Mouse (Mus musculus) CH12.LX (cell line): ENCODE measurements at regions not wholly inside any gene's neighbourhood (a gene's known extent, or its start where the extent isn't known, plus 50 kb on each side); places are given as distances from the start of the nearest gene placed in this dataset.

Experiments
- DNase-seq: peaks from one replicate; pipeline ENCODE4 v3.0.0-alpha.2; 2013; ENCODE audit errors: extremely low read depth
- H3K27ac ChIP-seq: 2 replicates; pipeline ENCODE4 v1.5.1; 2012; ENCODE audit warnings: low read depth, mild to moderate bottlenecking, control low read depth, moderate library complexity; ENCODE audit not compliant: insufficient read depth
- H3K27me3 ChIP-seq: replicated peaks from 2 replicates; pipeline ENCODE3; 2012; ENCODE audit warnings: inconsistent platforms
- H3K36me3 ChIP-seq, 2 experiments: replicated peaks in 1 of 2; 2 replicates each; pipeline versions ENCODE3 to v1.6.1; 2012; ENCODE audit warnings: inconsistent platforms in 1 of 2, low read length in 1 of 2, mild to moderate bottlenecking in 1 of 2, mixed read lengths in 1 of 2, moderate library complexity in 1 of 2; ENCODE audit not compliant: control insufficient read depth in 1 of 2, insufficient read depth in 1 of 2
- H3K4me1 ChIP-seq, 2 experiments: 2 replicates each; pipeline ENCODE4 v1.6.1; 2012; ENCODE audit warnings: inconsistent platforms in 1 of 2, moderate library complexity in 1 of 2; ENCODE audit not compliant: insufficient read depth in 2 of 2, control insufficient read depth in 1 of 2
- H3K4me2 ChIP-seq: 2 replicates; pipeline ENCODE4 v1.6.1; 2012; ENCODE audit warnings: low read depth, mild to moderate bottlenecking, control low read depth; ENCODE audit not compliant: poor library complexity, insufficient read depth, severe bottlenecking
- H3K4me3 ChIP-seq, 3 experiments: fragments of 150-350 bp in 1 of 3; sonication (generic) in 1 of 3; replicated peaks in 1 of 3; 2 replicates each; pipeline versions ENCODE3 to v1.5.1; 2011 to 2012; ENCODE audit warnings: low read depth in 2 of 3, low read length in 2 of 3, mild to moderate bottlenecking in 2 of 3, moderate library complexity in 2 of 3, control low read depth in 1 of 3, improper control_type of control experiment in 1 of 3, inconsistent platforms in 1 of 3, mixed read lengths in 1 of 3; ENCODE audit not compliant: poor library complexity in 1 of 3
- H3K79me2 ChIP-seq: replicated peaks from 2 replicates; pipeline ENCODE4 v1.6.1; 2012; ENCODE audit warnings: mild to moderate bottlenecking, moderate library complexity; ENCODE audit not compliant: control insufficient read depth, poor library complexity, insufficient read depth, severe bottlenecking; ENCODE audit errors: extremely low read depth
- H3K9ac ChIP-seq: 2 replicates; pipeline ENCODE4 v1.6.1; 2012; ENCODE audit warnings: low read depth, mild to moderate bottlenecking, control low read depth, moderate library complexity; ENCODE audit not compliant: insufficient read depth
- H3K9me3 ChIP-seq: replicated peaks from 2 replicates; pipeline ENCODE3; 2012; ENCODE audit warnings: low read length, inconsistent platforms, mixed read lengths
- CHD1 ChIP-seq: IDR thresholded peaks from 2 replicates; pipeline ENCODE4 v1.6.1; 2012; ENCODE audit warnings: low read depth, low read length, improper control_type of control experiment, inconsistent platforms
- CTCF ChIP-seq, 2 experiments: IDR thresholded peaks in 1 of 2; conservative IDR thresholded peaks in 1 of 2; 2 replicates each; pipeline ENCODE4 v1.5.1; 2011 to 2012; ENCODE audit warnings: low read depth in 2 of 2, low read length in 2 of 2, improper control_type of control experiment in 1 of 2, inconsistent platforms in 1 of 2, mild to moderate bottlenecking in 1 of 2, moderate library complexity in 1 of 2
- ELF1 ChIP-seq: IDR thresholded peaks from 2 replicates; pipeline ENCODE4 v1.6.1; 2014; ENCODE audit warnings: low read depth, mild to moderate bottlenecking, inconsistent platforms, low read length, improper control_type of control experiment
- GABPA ChIP-seq: IDR thresholded peaks from 2 replicates; pipeline ENCODE4 v1.6.1; 2012; ENCODE audit warnings: low read depth, low read length, improper control_type of control experiment, inconsistent platforms; ENCODE audit not compliant: insufficient replicate concordance
- IRF4 ChIP-seq: IDR thresholded peaks from 2 replicates; pipeline ENCODE4 v1.6.1; 2014; ENCODE audit warnings: low read depth, mild to moderate bottlenecking, inconsistent platforms, low read length, improper control_type of control experiment
- JUND ChIP-seq: conservative IDR thresholded peaks from 2 replicates; pipeline ENCODE4 v1.6.1; 2011; ENCODE audit warnings: low read depth, low read length, improper control_type of control experiment
- MAX ChIP-seq: IDR thresholded peaks from 2 replicates; pipeline ENCODE4 v1.6.1; 2011; ENCODE audit warnings: low read length, improper control_type of control experiment
- MAZ ChIP-seq: IDR thresholded peaks from 2 replicates; pipeline ENCODE4 v1.6.1; 2012; ENCODE audit warnings: low read depth, mild to moderate bottlenecking, inconsistent platforms, low read length, improper control_type of control experiment, moderate library complexity
- NELFE ChIP-seq: IDR thresholded peaks from 2 replicates; pipeline ENCODE4 v1.6.1; 2011; ENCODE audit warnings: low read depth, low read length, improper control_type of control experiment
- PAX5 ChIP-seq: IDR thresholded peaks from 2 replicates; pipeline ENCODE4 v1.6.1; 2012; ENCODE audit warnings: low read length, inconsistent platforms, mixed read lengths
- POLR2AphosphoS2 ChIP-seq: IDR thresholded peaks from 2 replicates; pipeline ENCODE4 v1.6.1; 2011; ENCODE audit warnings: low read depth, low read length, improper control_type of control experiment
- SIN3A ChIP-seq: IDR thresholded peaks from 2 replicates; pipeline ENCODE4 v1.6.1; 2012; ENCODE audit warnings: low read length, improper control_type of control experiment, inconsistent platforms
- UBTF ChIP-seq: IDR thresholded peaks from 2 replicates; pipeline ENCODE4 v1.6.1; 2012; ENCODE audit warnings: low read depth, mild to moderate bottlenecking, inconsistent platforms, low read length, improper control_type of control experiment, moderate library complexity
- USF1 ChIP-seq: IDR thresholded peaks from 2 replicates; pipeline ENCODE4 v1.6.1; 2014; ENCODE audit warnings: low read depth, mild to moderate bottlenecking, inconsistent platforms, low read length, improper control_type of control experiment
- ZKSCAN1 ChIP-seq: IDR thresholded peaks from 2 replicates; pipeline ENCODE4 v1.6.1; 2012; ENCODE audit warnings: low read depth, inconsistent platforms, low read length, improper control_type of control experiment, borderline replicate concordance
- ZMIZ1 ChIP-seq: IDR thresholded peaks from 2 replicates; pipeline ENCODE4 v1.6.1; 2012; ENCODE audit warnings: low read depth, mild to moderate bottlenecking, inconsistent platforms, low read length, improper control_type of control experiment
- ZNF384 ChIP-seq: IDR thresholded peaks from 2 replicates; pipeline ENCODE4 v1.6.1; 2012; ENCODE audit warnings: low read depth, low read length, improper control_type of control experiment, inconsistent platforms
- dilution Hi-C: fragments of 300-500 bp; cut with MboI; formaldehyde crosslinking; loops from 2 replicates; pipeline ENCODE4 v1.14.3; 2020; ENCODE audit warnings: low sequenced_read_pairs; ENCODE audit not compliant: extremely low pct_unique_long_range_greater_than_20kb, extremely low pct_ligation_motif_present
- in situ Hi-C: fragments of 300-500 bp; cut with MboI; formaldehyde crosslinking; loops from 3 replicates; pipeline ENCODE4 v1.14.3; 2019; ENCODE audit warnings: low sequenced_read_pairs, low pct_ligation_motif_present, low pct_unique_long_range_greater_than_20kb, mixed read lengths

DNA sequence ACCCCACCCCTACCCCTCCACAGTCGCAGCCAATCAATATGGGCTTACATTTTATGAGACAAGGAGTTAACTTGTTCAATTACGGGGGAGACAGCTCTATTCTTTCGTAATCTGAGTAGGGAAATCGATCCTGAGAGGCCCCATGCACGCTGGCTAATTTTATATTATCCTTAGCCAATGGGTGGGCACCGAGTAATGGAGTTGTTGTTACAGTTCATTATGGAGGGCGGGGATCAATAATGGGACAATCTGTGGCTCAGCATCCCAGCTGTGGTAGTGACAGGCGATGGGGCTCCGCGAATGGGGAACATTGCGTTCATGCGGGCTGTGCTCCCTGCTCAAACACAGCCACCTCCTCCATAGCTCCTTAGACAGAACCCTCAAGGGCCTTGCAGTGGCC, 118.9 kb upstream of the Irx6 start:
- no peaks in the 10 kb centered on the region for H3K27me3 ChIP-seq
- H3K4me1 ChIP-seq = no peaks in the 10 kb centered on the region

DNA sequence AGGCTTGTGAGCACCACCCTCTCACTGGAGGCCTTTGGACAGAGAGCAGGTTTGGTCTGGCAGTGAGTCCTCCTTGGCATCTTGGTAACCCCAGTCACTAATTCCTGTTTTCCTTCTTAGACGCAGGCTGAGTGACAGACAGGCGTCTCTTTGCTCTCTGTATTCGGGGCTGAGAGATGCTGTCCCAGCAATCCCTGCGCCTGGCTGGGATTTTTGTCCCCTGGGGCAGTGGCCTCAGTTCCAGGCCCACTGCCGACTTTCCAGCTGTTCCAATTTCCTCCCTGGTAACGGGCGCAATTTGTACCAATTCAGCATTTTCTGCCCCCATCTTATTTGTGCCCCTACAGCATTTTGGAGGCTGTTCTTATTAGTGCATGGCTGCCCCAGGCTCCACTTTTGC, 118.5 kb upstream of the Irx6 start:
- H3K27ac ChIP-seq = no peak overlapping the region
- H3K27me3 ChIP-seq = no peaks in the 10 kb centered on the region
- H3K4me2 ChIP-seq = no peak overlapping the region
- peaks cover 77% of the 10 kb centered on the region for H3K9me3 ChIP-seq
- no peak for DNase-seq
- dilution Hi-C loops (no loop called here), in situ Hi-C loops (no loop called here)
- H3K79me2 ChIP-seq = no peaks in the 10 kb centered on the region
- no peaks in the 10 kb centered on the region for H3K4me1 ChIP-seq
- TF ChIP-seq UBTF (no peak), CTCF (conservative IDR thresholded peaks at IDR 0.05 in 1 of 2, IDR thresholded peaks at IDR 0.05 in 1 of 2; ENCODE audit: low read depth in 2 of 2, low read length in 2 of 2) (no peak), JUND (no peak), GABPA (no peak), ELF1 (no peak), POLR2AphosphoS2 (no peak), IRF4 (no peak)
- no peaks in the 10 kb centered on the region for H3K36me3 ChIP-seq
- no peak overlapping the region for H3K9ac ChIP-seq
- H3K4me3 ChIP-seq = no peak overlapping the region

More for the DNA sequence above, 118.9 kb upstream of the Irx6 start:
- H3K36me3 ChIP-seq = no peaks in the 10 kb centered on the region
- H3K9ac ChIP-seq = no peak overlapping the region
- no peak for DNase-seq
- in situ Hi-C loops = no loop called here
- no peak overlapping the region for H3K4me3 ChIP-seq
- dilution Hi-C loops = no loop called here
- TF ChIP-seq MAX (no peak), ZNF384 (no peak), ZKSCAN1 (no peak), CHD1 (no peak), NELFE (no peak), ZMIZ1 (no peak), JUND (no peak)
- no peak overlapping the region for H3K4me2 ChIP-seq
- H3K9me3 ChIP-seq = peaks cover 77% of the 10 kb centered on the region
- H3K79me2 ChIP-seq = no peaks in the 10 kb centered on the region
- H3K27ac ChIP-seq = no peak overlapping the region

DNA sequence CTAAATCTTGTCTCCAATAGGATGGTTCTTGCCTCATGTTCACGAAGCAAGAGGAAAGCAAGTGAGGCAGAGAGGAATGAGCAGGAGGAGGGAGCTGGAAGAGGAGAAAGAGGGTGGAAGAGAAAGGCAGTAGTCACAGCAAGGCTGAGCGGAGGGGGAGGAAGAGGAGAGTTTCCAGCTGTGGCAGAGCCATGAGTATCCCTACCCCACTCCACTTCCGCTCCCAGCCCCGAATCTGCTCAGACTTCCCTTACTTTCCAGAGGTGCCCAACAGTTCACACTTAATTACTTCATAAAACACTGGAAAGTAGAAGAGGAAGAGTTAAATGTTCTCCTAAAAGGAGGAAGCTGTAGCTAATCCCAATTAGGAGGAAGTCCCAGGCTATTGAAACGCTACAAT, 111.6 kb upstream of the Irx6 start:
- in situ Hi-C loops = no loop called here
- DNase-seq = no peak
- dilution Hi-C loops = no loop called here
- peaks cover 69% of the 10 kb centered on the region for H3K9me3 ChIP-seq
- H3K36me3 ChIP-seq = no peaks in the 10 kb centered on the region
- H3K4me2 ChIP-seq = no peak overlapping the region
- TF ChIP-seq GABPA (no peak), SIN3A (no peak), USF1 (no peak), PAX5 (no peak), MAZ (no peak)
- H3K27me3 ChIP-seq = no peaks in the 10 kb centered on the region
- H3K27ac ChIP-seq = no peak overlapping the region
- H3K79me2 ChIP-seq = no peaks in the 10 kb centered on the region
- no peak overlapping the region for H3K9ac ChIP-seq
- no peaks in the 10 kb centered on the region for H3K4me1 ChIP-seq
- no peak overlapping the region for H3K4me3 ChIP-seq
